Mouse (Mus musculus) urinary bladder, postnatal 14 days (tissue): ENCODE data around the gene Pogk.
A peak's percentile ranks its signal among the peaks of the same experiment; 100 is the strongest.

Experiments used
- DNase-seq: peaks from one replicate; pipeline ENCODE4 v3.0.0; 2021; ENCODE audit warnings: low spot score

Gene Pogk

GRCm38 (mm10) chr1:166379013-166379629 lies 30.5 kb downstream of the Pogk start, which contains the start of gene Tada1:
Tada1 (plus strand) TSS chr1:166379097.
- peak; percentile 91 for DNase-seq

GRCm38 (mm10) chr1:166378431-166379012 lies 31.1 kb downstream of the Pogk start:
- no peak for DNase-seq

GRCm38 (mm10) chr1:166377171-166377570 lies 32.5 kb downstream of the Pogk start:
- no peak for DNase-seq

GRCm38 (mm10) chr1:166363122-166363521 lies 46.5 kb downstream of the Pogk start:
- no peak for DNase-seq

GRCm38 (mm10) chr1:166362659-166363058 lies 47.0 kb downstream of the Pogk start:
- no peak for DNase-seq

- DNase-seq: no peak
Observed at GRCm38 (mm10) chr1:166361842-166362241, 47.8 kb downstream of the Pogk start.

- DNase-seq: no peak
Observed at GRCm38 (mm10) chr1:166360896-166361295, 48.8 kb downstream of the Pogk start.

GRCm38 (mm10) chr1:166360157-166360855 lies 49.4 kb downstream of the Pogk start:
- peak; percentile 87 for DNase-seq

- no peak for DNase-seq
Observed at GRCm38 (mm10) chr1:166349751-166350150, 59.9 kb downstream of the Pogk start.

GRCm38 (mm10) chr1:166349341-166349740 lies 60.3 kb downstream of the Pogk start:
- no peak for DNase-seq

GRCm38 (mm10) chr1:166346906-166347305 lies 62.8 kb downstream of the Pogk start:
- no peak for DNase-seq

- DNase-seq: no peak
Observed at GRCm38 (mm10) chr1:166345602-166346001, 64.1 kb downstream of the Pogk start.

- no peak for DNase-seq
Observed at GRCm38 (mm10) chr1:166344300-166345077, 65.2 kb downstream of the Pogk start.

GRCm38 (mm10) chr1:166343586-166343985 lies 66.1 kb downstream of the Pogk start:
- no peak for DNase-seq

- no peak for DNase-seq
Observed at GRCm38 (mm10) chr1:166342539-166342938, 67.1 kb downstream of the Pogk start.

GRCm38 (mm10) chr1:166342060-166342459 lies 67.6 kb downstream of the Pogk start:
- DNase-seq: no peak

- DNase-seq: peak; percentile 5
Observed at GRCm38 (mm10) chr1:166339110-166339509, 70.6 kb downstream of the Pogk start.
